In the genomic region with DNA sequence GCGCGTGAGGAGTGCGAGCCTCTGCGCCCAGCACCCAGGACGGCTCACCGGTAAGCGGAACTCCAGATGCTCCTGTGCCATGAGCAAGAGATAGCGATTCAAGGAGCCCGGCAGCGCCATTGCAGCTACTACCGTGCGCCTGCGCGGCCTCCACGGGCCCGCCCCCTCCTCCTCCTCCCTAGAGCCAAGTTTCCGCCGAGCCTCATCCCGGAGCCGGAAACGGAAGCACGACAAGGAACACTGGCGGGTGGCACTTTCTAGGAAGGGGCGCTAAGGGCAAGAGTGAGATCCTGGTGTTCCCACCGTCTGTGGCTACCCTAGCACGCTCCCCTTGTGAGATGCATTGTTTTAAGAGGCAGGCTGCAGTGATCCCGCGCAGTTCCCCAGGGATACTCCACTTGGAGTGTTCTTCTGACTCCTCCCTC, we compare ENCODE assay signal across 8 mouse cellular contexts. TPM values are rescaled to one million over a fixed set of nuclear protein-coding genes. Genes with fewer than 3 reads are reported as not detected.
DNase-seq lines count a peak whose midpoint lies in the region; ATAC-seq and TF ChIP-seq lines count a peak whose summit lies in the region.

Gene Trmt11 (minus strand): TSS at position 208 of the 425 bp plus-strand sequence.

- peak; percentile 95 for DNase-seq in forebrain, embryonic 14.5 days (ENCODE audit: low spot score)
- peak; percentile 90 to 93 for DNase-seq in heart, postnatal 14 days
- DNase-seq in layer of hippocampus, adult 18-20 months (ENCODE audit: low spot score in 2 of 2): peak; percentile 88 to 93
- peak; percentile 88 for DNase-seq in lung, adult 2 months
- peak; percentile 81 to 84 for DNase-seq in thymus, adult 18-20 months

- under 1% methylated on average over 25 of the region's 28 CpGs for WGBS in forebrain, embryonic 14.5 days
- WGBS in lung, adult 2 months: under 1% methylated on average over 28 of the region's 28 CpGs

- intact Hi-C loops in heart, postnatal 14 days (cut with DNase I): loop anchor here (5.0 to 10.0 kb wide), 2 partner anchors 212 to 1236 kb away; partner anchors contain the start of gene Rnf146

- H3K4me3 ChIP-seq in ES-Bruce4 (ENCODE audit: low read depth, low read length): peak within 1 kb of the TSS; percentile 97
- peak within 1 kb of the TSS; percentile 79 for H3K4me3 ChIP-seq in forebrain, embryonic 14.5 days (ENCODE audit: low read depth, low read length)
- peak within 1 kb of the TSS; percentile 82 for H3K4me3 ChIP-seq in lung, adult 2 months (replicated peaks; ENCODE audit: extremely low read depth, low read depth, low read length)

- H3K9ac ChIP-seq in ES-Bruce4 (ENCODE audit: low read depth, poor library complexity, severe bottlenecking): peak within 1 kb of the TSS; percentile 74
- H3K9ac ChIP-seq in forebrain, embryonic 14.5 days (ENCODE audit: low read length): peak within 1 kb of the TSS; percentile 84

- TF ChIP-seq CTCF in ES-Bruce4 (IDR thresholded peaks at IDR 0.05; ENCODE audit: low read depth, low read length): no peak
- TF ChIP-seq CTCF in lung, adult 2 months (IDR thresholded peaks at IDR 0.05; ENCODE audit: insufficient read depth, low read length): no peak

- peak; percentile 97 for ATAC-seq in cerebellum, adult (ENCODE audit: insufficient number of reproducible peaks, low FRiP score, low TSS enrichment)
- peak; percentile 98 for ATAC-seq in forebrain, embryonic 14.5 days
- ATAC-seq in neutrophil, adult 5-6 weeks (ENCODE audit: extremely low read depth, insufficient number of reproducible peaks, low FRiP score, poor library complexity, severe bottlenecking): peak; percentile 68

- H3K36me3 ChIP-seq in ES-Bruce4 (ENCODE audit: control insufficient read depth, insufficient read depth, low read length, poor library complexity, severe bottlenecking): peaks cover 16% of the 10 kb centered on the region
- H3K36me3 ChIP-seq in forebrain, embryonic 14.5 days (ENCODE audit: control insufficient read depth, insufficient read depth, low read length): peaks cover 14% of the 10 kb centered on the region

- no peaks in the 10 kb centered on the region for H3K9me3 ChIP-seq in ES-Bruce4 (replicated peaks; ENCODE audit: control insufficient read depth, insufficient read depth, low read length, poor library complexity, severe bottlenecking)
- no peaks in the 10 kb centered on the region for H3K9me3 ChIP-seq in forebrain, embryonic 14.5 days (replicated peaks; ENCODE audit: control insufficient read depth, low read length)

- no peak for TF ChIP-seq EP300 in ES-Bruce4 (IDR thresholded peaks at IDR 0.05; ENCODE audit: insufficient read depth, low read depth, low read length)

- H3K4me2 ChIP-seq in forebrain, embryonic 14.5 days (ENCODE audit: low read length): peak within 1 kb of the TSS; percentile 82

- H3K27ac ChIP-seq in ES-Bruce4 (ENCODE audit: insufficient read depth, low read length): 0 out of 2 replicates have a peak within 1 kb of the TSS, but pooled peaks have one; percentile 48
- peak within 1 kb of the TSS; percentile 84 for H3K27ac ChIP-seq in forebrain, embryonic 14.5 days (ENCODE audit: low read depth, low read length)

- no peaks in the 10 kb centered on the region for H3K27me3 ChIP-seq in ES-Bruce4 (ENCODE audit: control insufficient read depth, insufficient read depth, low read length, poor library complexity, severe bottlenecking)
- no peaks in the 10 kb centered on the region for H3K27me3 ChIP-seq in forebrain, embryonic 14.5 days (replicated peaks; ENCODE audit: control insufficient read depth, insufficient read depth, low read length)

- TF ChIP-seq POLR2A in ES-Bruce4 (IDR thresholded peaks at IDR 0.05; ENCODE audit: insufficient read depth, low read length): peak; percentile 93
- TF ChIP-seq POLR2A in lung, adult 2 months (IDR thresholded peaks at IDR 0.05; ENCODE audit: borderline replicate concordance, extremely low read depth, low read depth, low read length): peak; percentile 91; the same call in 1 of the 2 replicates

- H3K4me1 ChIP-seq in ES-Bruce4 (ENCODE audit: control insufficient read depth, insufficient read depth, low read length): no peaks in the 10 kb centered on the region
- peaks cover 10% of the 10 kb centered on the region for H3K4me1 ChIP-seq in forebrain, embryonic 14.5 days (ENCODE audit: control insufficient read depth, insufficient read depth, low read length)
- H3K4me1 ChIP-seq in lung, adult 2 months (ENCODE audit: control insufficient read depth, insufficient read depth, low read length): no peaks in the 10 kb centered on the region; the same call in 1 of the 2 replicates

RNA-seq across cellular contexts. Expression of gene Trmt11, which starts in this region (rescaled TPM):
- polyA plus RNA-seq in ES-Bruce4 (2011; ENCODE audit: insufficient read depth, insufficient read length, low read depth, missing spikeins): 31.4 TPM in 2 replicates
- polyA plus RNA-seq in forebrain, embryonic 14.5 days (2014; fragmentation: Nextera tagmentation; extraction: Ambion mirVana): 21.4 and 23.9 TPM in 2 replicates
- 1 to 10 TPM; 5.6 to 6.3 TPM for total RNA-seq in heart, postnatal 14 days (2021)
- 1 to 10 TPM; 6.9 to 9.5 TPM for total RNA-seq in layer of hippocampus, adult 18-20 months (2021)
- polyA plus RNA-seq in lung, adult 2 months (2012; rRNA removed): 1.3 and 1.6 TPM in 2 replicates
- total RNA-seq in neutrophil, adult 5-6 weeks (2017): 11.5 and 11.6 TPM in 2 replicates

Comparison
In these comparisons a context has a peak if more than half of its experiments do, and no peak if none do; other contexts are left out.
1. Peak in every context shown above with its lines: DNase-seq, ATAC-seq, H3K4me3 ChIP-seq and H3K27ac ChIP-seq.